In the genomic region with DNA sequence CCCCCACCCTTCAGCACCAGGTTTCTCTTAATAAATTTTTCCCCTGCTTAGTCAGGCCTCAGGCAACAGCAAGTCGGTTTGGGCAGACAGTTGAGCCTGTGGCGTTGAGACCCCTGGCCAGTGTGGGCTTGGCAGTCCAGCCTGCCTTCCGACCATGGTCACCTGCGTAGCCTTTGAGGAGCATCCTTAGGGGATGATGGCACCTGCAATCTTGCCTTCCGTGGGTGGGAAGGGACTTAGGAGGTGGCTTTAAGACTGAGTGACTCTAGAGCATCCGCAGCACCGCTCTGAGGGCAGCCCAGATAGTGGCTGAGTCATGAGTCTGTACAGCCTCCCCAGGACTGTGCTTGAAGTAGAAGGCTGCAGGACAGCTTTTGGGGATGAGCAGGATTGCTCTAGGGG, we compare ENCODE assay signal across 8 mouse cellular contexts. TPM values are rescaled to one million over a fixed set of nuclear protein-coding genes. Genes with fewer than 3 reads are reported as not detected.
A peak's percentile ranks its signal among the peaks of the same experiment; 100 is the strongest.
DNase-seq lines count a peak whose midpoint lies in the region; ATAC-seq and TF ChIP-seq lines count a peak whose summit lies in the region.

No protein-coding gene starts in this region.

- intact Hi-C loops in heart, postnatal 10 days (cut with DNase I): no loop called here

- peak overlapping the region; percentile 70 for H3K4me3 ChIP-seq in heart, embryonic 11.5 days (ENCODE audit: low read depth, low read length)
- peak overlapping the region; percentile 63 for H3K4me3 ChIP-seq in hindbrain, postnatal 0 days (ENCODE audit: low read length)
- peak overlapping the region; percentile 67 for H3K4me3 ChIP-seq in midbrain, embryonic 12.5 days

- H3K4me2 ChIP-seq in heart, embryonic 11.5 days: peak overlapping the region; percentile 97
- peak overlapping the region; percentile 99 for H3K4me2 ChIP-seq in hindbrain, postnatal 0 days (ENCODE audit: low read depth, low read length)
- H3K4me2 ChIP-seq in midbrain, embryonic 12.5 days (replicated peaks): peak overlapping the region; percentile 71

- ATAC-seq in heart, embryonic 11.5 days (replicated peaks; ENCODE audit: insufficient number of reproducible peaks, low FRiP score, low TSS enrichment): no peak
- ATAC-seq in hindbrain, postnatal 0 days: peak; percentile 13; the same call in 1 of the 2 replicates
- ATAC-seq in midbrain, embryonic 12.5 days (ENCODE audit: low FRiP score, low read depth): peak; percentile 14; the same call in 1 of the 2 replicates

- peaks cover 4% of the 10 kb centered on the region for H3K4me1 ChIP-seq in heart, embryonic 11.5 days (ENCODE audit: control insufficient read depth, insufficient read depth, low read length)
- H3K4me1 ChIP-seq in hindbrain, postnatal 0 days (ENCODE audit: insufficient read depth, low read length): peaks cover 14% of the 10 kb centered on the region
- H3K4me1 ChIP-seq in midbrain, embryonic 12.5 days: peaks cover 23% of the 10 kb centered on the region

- H3K9ac ChIP-seq in heart, embryonic 11.5 days (ENCODE audit: low read depth, low read length): peak overlapping the region; percentile 89
- H3K9ac ChIP-seq in hindbrain, postnatal 0 days (replicated peaks; ENCODE audit: low read length): peak overlapping the region; percentile 89
- peak overlapping the region; percentile 83 for H3K9ac ChIP-seq in midbrain, embryonic 12.5 days (replicated peaks)

- H3K27ac ChIP-seq in heart, embryonic 11.5 days (ENCODE audit: low read depth, low read length): peak overlapping the region; percentile 70
- H3K27ac ChIP-seq in hindbrain, postnatal 0 days: peak overlapping the region; percentile 86
- H3K27ac ChIP-seq in midbrain, embryonic 12.5 days (replicated peaks): peak overlapping the region; percentile 42; the same call in 1 of the 2 replicates

- no peak for DNase-seq in heart, postnatal 10 days
- DNase-seq in CD4-positive helper T cell, adult 2 months (ENCODE audit: low read depth, low spot score): peak; percentile 48
- peak; percentile 56 for DNase-seq in cerebellum, adult 9-11 months
- no peak for DNase-seq in hindbrain, postnatal 0 days (ENCODE audit: low spot score)
- DNase-seq in urinary bladder, postnatal 4 days (ENCODE audit: low spot score in 2 of 2): no peak
- DNase-seq in frontal cortex, postnatal 25 days (ENCODE audit: low spot score in 2 of 2): no peak

- no peaks in the 10 kb centered on the region for H3K27me3 ChIP-seq in heart, embryonic 11.5 days (ENCODE audit: control insufficient read depth, insufficient read depth, low read length)
- no peaks in the 10 kb centered on the region for H3K27me3 ChIP-seq in hindbrain, postnatal 0 days (ENCODE audit: insufficient read depth, low read length)
- H3K27me3 ChIP-seq in midbrain, embryonic 12.5 days: peaks cover 4% of the 10 kb centered on the region; the same call in 1 of the 2 replicates

- WGBS in heart, embryonic 11.5 days (ENCODE audit: insufficient replicate concordance): 21% methylated on average over 7 of the region's 7 CpGs
- 13% methylated on average over 7 of the region's 7 CpGs for WGBS in hindbrain, postnatal 0 days
- 13% methylated on average over 7 of the region's 7 CpGs for WGBS in midbrain, embryonic 12.5 days

- no peaks in the 10 kb centered on the region for H3K9me3 ChIP-seq in heart, embryonic 11.5 days (replicated peaks; ENCODE audit: control insufficient read depth, low read length)
- no peaks in the 10 kb centered on the region for H3K9me3 ChIP-seq in hindbrain, postnatal 0 days (ENCODE audit: low read length)
- no peaks in the 10 kb centered on the region for H3K9me3 ChIP-seq in midbrain, embryonic 12.5 days

- TF ChIP-seq CTCF in hindbrain, postnatal 0 days (IDR thresholded peaks at IDR 0.05; ENCODE audit: low read depth): no peak

- H3K36me3 ChIP-seq in heart, embryonic 11.5 days (ENCODE audit: control insufficient read depth, insufficient read depth, low read length): no peaks in the 10 kb centered on the region
- H3K36me3 ChIP-seq in hindbrain, postnatal 0 days (ENCODE audit: insufficient read depth, low read length): peaks cover under 1% of the 10 kb centered on the region; the same call in 1 of the 2 replicates
- H3K36me3 ChIP-seq in midbrain, embryonic 12.5 days: 0 out of 2 replicates have a peak, but pooled peaks cover under 1% of the 10 kb centered on the region

RNA-seq across cellular contexts. Expression of gene Tcea2, which starts 0.6 kb away (rescaled TPM):
- polyA plus RNA-seq in heart, embryonic 11.5 days (2014; fragmentation: Nextera tagmentation; extraction: Ambion mirVana): 13.5 and 14.1 TPM in 2 replicates
- 10 to 100 TPM in 1 of 2 experiments, 1 to 10 TPM in 1; 8.6 to 10.7 TPM for total RNA-seq in heart, postnatal 10 days (2021)
- 37.2 and 50.2 TPM in 2 replicates for total RNA-seq in hindbrain, postnatal 0 days (2014; rRNA removed)
- polyA plus RNA-seq in hindbrain, postnatal 0 days (2015; fragmentation: Nextera tagmentation; extraction: Ambion mirVana): 48.7 and 54.3 TPM in 2 replicates
- polyA plus RNA-seq in midbrain, embryonic 12.5 days (2016; fragmentation: Nextera tagmentation; extraction: Ambion mirVana): 21.1 and 23.3 TPM in 2 replicates

RNA-seq across cellular contexts. Expression of gene Sox18, which starts 9.3 kb away (rescaled TPM):
- 18.6 and 22.2 TPM in 2 replicates for polyA plus RNA-seq in heart, embryonic 11.5 days (2014; fragmentation: Nextera tagmentation; extraction: Ambion mirVana)
- total RNA-seq in heart, postnatal 10 days (2021): 100 to 1,000 TPM in 1 of 2 experiments, 10 to 100 TPM in 1; 91.5 to 103 TPM
- total RNA-seq in hindbrain, postnatal 0 days (2014; rRNA removed): 10.8 and 14.7 TPM in 2 replicates
- polyA plus RNA-seq in hindbrain, postnatal 0 days (2015; fragmentation: Nextera tagmentation; extraction: Ambion mirVana): 10.6 and 11.6 TPM in 2 replicates
- polyA plus RNA-seq in midbrain, embryonic 12.5 days (2016; fragmentation: Nextera tagmentation; extraction: Ambion mirVana): 15.4 and 19.3 TPM in 2 replicates

RNA-seq across cellular contexts. Expression of gene Rgs19, which starts 13.1 kb away (rescaled TPM):
- 57.7 and 61.3 TPM in 2 replicates for polyA plus RNA-seq in heart, embryonic 11.5 days (2014; fragmentation: Nextera tagmentation; extraction: Ambion mirVana)
- total RNA-seq in heart, postnatal 10 days (2021): 10 to 100 TPM; 12.2 to 12.7 TPM
- total RNA-seq in hindbrain, postnatal 0 days (2014; rRNA removed): 57.9 and 94.0 TPM in 2 replicates
- 50.6 and 56.8 TPM in 2 replicates for polyA plus RNA-seq in hindbrain, postnatal 0 days (2015; fragmentation: Nextera tagmentation; extraction: Ambion mirVana)
- polyA plus RNA-seq in midbrain, embryonic 12.5 days (2016; fragmentation: Nextera tagmentation; extraction: Ambion mirVana): 44.9 and 45.3 TPM in 2 replicates

RNA-seq across cellular contexts. Expression of gene Lkaaear1, which starts 17.5 kb away (rescaled TPM):
- polyA plus RNA-seq in heart, embryonic 11.5 days (2014; fragmentation: Nextera tagmentation; extraction: Ambion mirVana): not detected in 2 replicates
- not detected for total RNA-seq in heart, postnatal 10 days (2021)
- total RNA-seq in hindbrain, postnatal 0 days (2014; rRNA removed): not detected in 2 replicates
- polyA plus RNA-seq in hindbrain, postnatal 0 days (2015; fragmentation: Nextera tagmentation; extraction: Ambion mirVana): not detected in 2 replicates
- polyA plus RNA-seq in midbrain, embryonic 12.5 days (2016; fragmentation: Nextera tagmentation; extraction: Ambion mirVana): not detected in 2 replicates

RNA-seq across cellular contexts. Expression of gene Gm29797, which starts 23.9 kb away (rescaled TPM):
- not detected in 2 replicates for polyA plus RNA-seq in heart, embryonic 11.5 days (2014; fragmentation: Nextera tagmentation; extraction: Ambion mirVana)
- total RNA-seq in heart, postnatal 10 days (2021): not detected
- total RNA-seq in hindbrain, postnatal 0 days (2014; rRNA removed): not detected in 2 replicates
- not detected in 2 replicates for polyA plus RNA-seq in hindbrain, postnatal 0 days (2015; fragmentation: Nextera tagmentation; extraction: Ambion mirVana)
- not detected in 2 replicates for polyA plus RNA-seq in midbrain, embryonic 12.5 days (2016; fragmentation: Nextera tagmentation; extraction: Ambion mirVana)

Comparison
In these comparisons a context has a peak if more than half of its experiments do, and no peak if none do; other contexts are left out.
1. DNase-seq: peak in CD4-positive helper T cell, adult 2 months (single experiment) and cerebellum, adult 9-11 months (single experiment); none in heart, postnatal 10 days (0 of 2), hindbrain, postnatal 0 days (single experiment), urinary bladder, postnatal 4 days (0 of 2) and frontal cortex, postnatal 25 days (0 of 2).
2. Peak in every context shown above with its lines, with median percentiles within 50 percentile points of each other: H3K27ac ChIP-seq, H3K4me2 ChIP-seq, H3K4me3 ChIP-seq and H3K9ac ChIP-seq.